Mouse (Mus musculus): ENCODE data around the gene Defb25.
"Not testable (repeated sequence)": the region's sequence is repeated elsewhere in the genome, so short reads cannot be mapped to it uniquely, and the experiment has no call there.

The Defb25 gene

GRCm38 (mm10) chr2:152622953-152623352 lies at the start of gene Defb25:
TSS of gene Defb25 (minus strand) at chr2:152623053.
- no peak for DNase-seq (ENCODE audit: low spot score)

- no peak for DNase-seq (ENCODE audit: low spot score)
Observed at GRCm38 (mm10) chr2:152672166-152672565, 49.3 kb upstream of the Defb25 start.

- peak; percentile 79 for DNase-seq (ENCODE audit: low spot score)
Observed at GRCm38 (mm10) chr2:152671642-152671999, 48.8 kb upstream of the Defb25 start.

- DNase-seq (ENCODE audit: low spot score) = no peak
Observed at GRCm38 (mm10) chr2:152670983-152671641, 48.3 kb upstream of the Defb25 start.

GRCm38 (mm10) chr2:152669639-152670484 lies 47.0 kb upstream of the Defb25 start:
- DNase-seq (ENCODE audit: low spot score) = peak; percentile 66

- DNase-seq (ENCODE audit: low spot score) = peak; percentile 95
Observed at GRCm38 (mm10) chr2:152669256-152669638, 46.4 kb upstream of the Defb25 start, which contains the start of gene H13. TSS of gene H13 (plus strand) at chr2:152669461.

- not testable (repeated sequence) for DNase-seq (ENCODE audit: low spot score)
Observed at GRCm38 (mm10) chr2:152666191-152666590, 43.3 kb upstream of the Defb25 start.

- DNase-seq (ENCODE audit: low spot score) = no peak
Observed at GRCm38 (mm10) chr2:152661163-152661562, 38.3 kb upstream of the Defb25 start.

- DNase-seq (ENCODE audit: low spot score) = peak; percentile 43
Observed at GRCm38 (mm10) chr2:152657398-152657797, 34.5 kb upstream of the Defb25 start.

GRCm38 (mm10) chr2:152653874-152654715 lies 31.2 kb upstream of the Defb25 start:
- peak; percentile 85 for DNase-seq (ENCODE audit: low spot score)

GRCm38 (mm10) chr2:152652901-152653620 lies 30.2 kb upstream of the Defb25 start:
- DNase-seq (ENCODE audit: low spot score) = peak; percentile 77

- DNase-seq (ENCODE audit: low spot score) = no peak
Observed at GRCm38 (mm10) chr2:152639406-152640113, 16.7 kb upstream of the Defb25 start.

GRCm38 (mm10) chr2:152638865-152639264 lies 16.0 kb upstream of the Defb25 start:
- no peak for DNase-seq (ENCODE audit: low spot score)

GRCm38 (mm10) chr2:152637381-152637780 lies 14.5 kb upstream of the Defb25 start:
- no peak for DNase-seq (ENCODE audit: low spot score)

- no peak for DNase-seq (ENCODE audit: low spot score)
Observed at GRCm38 (mm10) chr2:152637006-152637322, 14.1 kb upstream of the Defb25 start.

- DNase-seq (ENCODE audit: low spot score) = no peak
Observed at GRCm38 (mm10) chr2:152636246-152637005, 13.6 kb upstream of the Defb25 start.

GRCm38 (mm10) chr2:152634311-152634710 lies 11.5 kb upstream of the Defb25 start:
- no peak for DNase-seq (ENCODE audit: low spot score)

- peak; percentile 82 for DNase-seq (ENCODE audit: low spot score)
Observed at GRCm38 (mm10) chr2:152633334-152633733, 10.5 kb upstream of the Defb25 start.

- no peak for DNase-seq (ENCODE audit: low spot score)
Observed at GRCm38 (mm10) chr2:152629904-152630303, 7.1 kb upstream of the Defb25 start.

- no peak for DNase-seq (ENCODE audit: low spot score)
Observed at GRCm38 (mm10) chr2:152629239-152629638, 6.4 kb upstream of the Defb25 start.
